Mouse (Mus musculus): ENCODE measurements around the gene Exosc8. TPM values are rescaled to one million over a fixed set of nuclear protein-coding genes. Genes with fewer than 3 reads are reported as not detected.
"Not testable (repeated sequence)": the region's sequence is repeated elsewhere in the genome, so short reads cannot be mapped to it uniquely, and the experiment has no call there.

The Exosc8 gene
- polyA plus RNA-seq, 1 experiment from 2014 or later, result 71.6 TPM

GRCm38 (mm10) chr3:54723741-54724500, 11.3 kb downstream of the Exosc8 start:
- no peak for DNase-seq (ENCODE audit: low spot score)
- no peak for ATAC-seq (ENCODE audit: low FRiP score)
- no peaks in the 10 kb centered on the region for H3K4me1 ChIP-seq (replicated peaks; ENCODE audit: control insufficient read depth, insufficient read depth, low read length)
- no peak overlapping the region for H3K27ac ChIP-seq
- 84% methylated on average over 10 of the region's 10 CpGs for WGBS
- no peaks in the 10 kb centered on the region for H3K9me3 ChIP-seq (ENCODE audit: control insufficient read depth, low read length)
- no peak overlapping the region for H3K9ac ChIP-seq
- H3K4me2 ChIP-seq (replicated peaks), result no peak overlapping the region
- no peak overlapping the region for H3K4me3 ChIP-seq (replicated peaks; ENCODE audit: low read length)
- H3K36me3 ChIP-seq (replicated peaks; ENCODE audit: control insufficient read depth, insufficient read depth), result peaks cover 83% of the 10 kb centered on the region
- H3K27me3 ChIP-seq (ENCODE audit: control insufficient read depth, insufficient read depth, low read length), result no peaks in the 10 kb centered on the region

GRCm38 (mm10) chr3:54718947-54719346, 16.2 kb downstream of the Exosc8 start:
- H3K9me3 ChIP-seq (ENCODE audit: control insufficient read depth, low read length), result no peaks in the 10 kb centered on the region
- H3K4me2 ChIP-seq (replicated peaks), result no peak overlapping the region
- H3K27me3 ChIP-seq (ENCODE audit: control insufficient read depth, insufficient read depth, low read length), result no peaks in the 10 kb centered on the region
- H3K4me3 ChIP-seq (replicated peaks; ENCODE audit: low read length), result no peak overlapping the region
- 42% methylated on average over 3 of the region's 3 CpGs for WGBS
- no peaks in the 10 kb centered on the region for H3K4me1 ChIP-seq (replicated peaks; ENCODE audit: control insufficient read depth, insufficient read depth, low read length)
- ATAC-seq (ENCODE audit: low FRiP score) (no peak), DNase-seq (ENCODE audit: low spot score) (no peak)
- no peak overlapping the region for H3K9ac ChIP-seq
- peaks cover 89% of the 10 kb centered on the region for H3K36me3 ChIP-seq (replicated peaks; ENCODE audit: control insufficient read depth, insufficient read depth)
- no peak overlapping the region for H3K27ac ChIP-seq

DNA sequence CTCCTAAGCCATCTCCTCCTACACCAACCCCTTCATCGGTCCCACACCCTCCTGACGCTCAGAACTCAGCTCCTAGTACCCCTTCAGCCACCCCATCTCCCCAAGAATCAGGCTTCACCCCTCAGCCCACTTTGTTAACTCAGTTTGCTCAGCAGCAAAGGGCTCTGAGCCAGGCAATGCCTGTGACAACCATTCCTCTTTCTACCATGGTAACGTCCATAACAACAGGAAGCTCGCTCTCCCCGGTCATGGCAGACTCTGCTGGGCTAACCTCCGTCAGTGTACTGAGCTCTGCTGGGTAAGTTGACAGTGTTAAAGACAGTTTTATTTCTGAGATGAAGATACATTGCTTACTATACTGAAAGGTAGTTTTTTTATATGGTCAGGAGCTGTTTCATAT, 17.8 kb downstream of the Exosc8 start:
- 65% methylated on average over 6 of the region's 6 CpGs for WGBS
- Histone ChIP-seq H3K9ac (no peak overlapping the region), H3K9me3 (ENCODE audit: control insufficient read depth, low read length) (no peaks in the 10 kb centered on the region), H3K36me3 (replicated peaks; ENCODE audit: control insufficient read depth, insufficient read depth) (peaks cover 81% of the 10 kb centered on the region), H3K27ac (no peak overlapping the region), H3K4me3 (replicated peaks; ENCODE audit: low read length) (no peak overlapping the region), H3K27me3 (ENCODE audit: control insufficient read depth, insufficient read depth, low read length) (no peaks in the 10 kb centered on the region), H3K4me1 (replicated peaks; ENCODE audit: control insufficient read depth, insufficient read depth, low read length) (no peaks in the 10 kb centered on the region), H3K4me2 (replicated peaks) (no peak overlapping the region)
- DNase-seq (ENCODE audit: low spot score), result peak; percentile 31
- ATAC-seq (ENCODE audit: low FRiP score), result no peak

DNA sequence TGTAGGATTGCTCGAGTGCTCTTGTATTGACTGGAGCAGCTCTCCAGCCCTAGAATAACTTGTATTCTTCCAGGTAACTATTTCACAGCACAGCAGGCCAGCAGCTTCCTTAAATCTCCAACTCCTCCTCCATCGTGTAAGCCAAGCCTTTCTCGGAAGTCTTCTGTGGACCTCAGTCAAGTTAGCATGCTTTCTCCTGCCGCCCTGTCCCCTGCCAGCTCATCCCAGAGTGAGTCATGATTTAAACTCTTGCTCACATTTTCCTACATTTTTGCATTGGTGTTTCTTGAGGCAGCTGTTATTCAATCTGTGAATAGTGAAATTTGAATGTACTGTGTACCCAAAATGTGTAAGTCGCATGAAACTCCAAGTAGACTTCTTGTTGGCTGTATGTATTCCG, 19.7 kb downstream of the Exosc8 start:
- Histone ChIP-seq H3K27ac (no peak overlapping the region), H3K4me1 (replicated peaks; ENCODE audit: control insufficient read depth, insufficient read depth, low read length) (no peaks in the 10 kb centered on the region), H3K4me3 (replicated peaks; ENCODE audit: low read length) (no peak overlapping the region), H3K36me3 (replicated peaks; ENCODE audit: control insufficient read depth, insufficient read depth) (peaks cover 81% of the 10 kb centered on the region), H3K9me3 (ENCODE audit: control insufficient read depth, low read length) (no peaks in the 10 kb centered on the region), H3K27me3 (ENCODE audit: control insufficient read depth, insufficient read depth, low read length) (no peaks in the 10 kb centered on the region), H3K9ac (no peak overlapping the region), H3K4me2 (replicated peaks) (no peak overlapping the region)
- WGBS, result 94% methylated on average over 6 of the region's 6 CpGs
- ATAC-seq (ENCODE audit: low FRiP score) (no peak), DNase-seq (ENCODE audit: low spot score) (no peak)

DNA sequence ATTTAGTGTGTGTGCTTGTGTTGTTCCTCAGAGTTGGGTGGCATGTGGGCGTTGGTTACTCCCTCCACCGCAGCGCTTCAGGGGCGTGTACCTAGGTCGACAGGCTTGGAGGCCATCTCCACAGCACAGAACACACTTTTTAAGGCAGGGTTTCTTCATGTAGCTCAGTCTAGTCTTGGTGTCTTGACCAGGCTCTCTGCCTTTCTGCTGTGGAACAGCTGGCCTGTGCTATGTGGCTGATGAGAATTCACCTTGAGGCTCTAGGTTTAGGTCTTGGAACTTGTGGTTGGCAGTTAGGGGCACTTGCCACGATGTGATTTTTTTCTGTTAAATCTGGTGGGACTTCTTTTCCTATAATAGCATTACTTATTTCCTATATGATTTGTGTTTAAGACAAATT, 20.9 kb downstream of the Exosc8 start, which contains the start of gene Gm21958:
Gm21958 (minus strand) TSS at position 101 of the 400 bp plus-strand sequence.
- Histone ChIP-seq H3K9ac (no peak within 1 kb of the TSS), H3K27ac (no peak within 1 kb of the TSS), H3K4me1 (replicated peaks; ENCODE audit: control insufficient read depth, insufficient read depth, low read length) (no peaks in the 10 kb centered on the region), H3K4me2 (replicated peaks) (no peak within 1 kb of the TSS), H3K27me3 (ENCODE audit: control insufficient read depth, insufficient read depth, low read length) (no peaks in the 10 kb centered on the region), H3K36me3 (replicated peaks; ENCODE audit: control insufficient read depth, insufficient read depth) (peaks cover 86% of the 10 kb centered on the region), H3K9me3 (ENCODE audit: control insufficient read depth, low read length) (no peaks in the 10 kb centered on the region), H3K4me3 (replicated peaks; ENCODE audit: low read length) (no peak within 1 kb of the TSS)
- 93% methylated on average over 6 of the region's 6 CpGs for WGBS
- ATAC-seq (ENCODE audit: low FRiP score), result no peak
- DNase-seq (ENCODE audit: low spot score), result no peak

- no peak overlapping the region for H3K27ac ChIP-seq
- H3K9me3 ChIP-seq (ENCODE audit: control insufficient read depth, low read length), result no peaks in the 10 kb centered on the region
- WGBS, result 87% methylated on average over 9 of the region's 9 CpGs
- no peaks in the 10 kb centered on the region for H3K27me3 ChIP-seq (ENCODE audit: control insufficient read depth, insufficient read depth, low read length)
- DNase-seq (ENCODE audit: low spot score) (no peak), ATAC-seq (ENCODE audit: low FRiP score) (no peak)
- no peak overlapping the region for H3K4me3 ChIP-seq (replicated peaks; ENCODE audit: low read length)
- H3K4me2 ChIP-seq (replicated peaks), result no peak overlapping the region
- H3K4me1 ChIP-seq (replicated peaks; ENCODE audit: control insufficient read depth, insufficient read depth, low read length), result no peaks in the 10 kb centered on the region
- H3K36me3 ChIP-seq (replicated peaks; ENCODE audit: control insufficient read depth, insufficient read depth), result peaks cover 86% of the 10 kb centered on the region
- H3K9ac ChIP-seq, result no peak overlapping the region
Measured at GRCm38 (mm10) chr3:54708972-54709371, 26.2 kb downstream of the Exosc8 start.

DNA sequence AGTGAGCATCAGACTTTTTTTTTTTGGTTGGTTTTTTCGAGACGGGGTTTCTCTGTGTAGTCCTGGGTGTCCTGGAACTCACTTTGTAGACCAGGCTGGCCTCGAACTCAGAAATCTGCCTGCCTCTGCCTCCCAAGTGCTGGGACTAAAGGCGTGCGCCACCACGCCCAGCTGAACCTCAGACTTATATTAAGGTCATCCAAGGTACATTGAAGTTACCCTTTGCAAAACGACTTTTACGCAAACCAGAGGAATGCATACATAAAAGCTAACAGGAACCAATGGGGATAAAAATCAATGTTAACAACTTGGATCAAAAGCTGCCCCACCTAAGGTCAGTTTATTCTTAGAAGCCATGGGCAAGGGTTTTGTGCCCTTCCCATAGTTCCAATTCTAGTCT, 31.1 kb downstream of the Exosc8 start:
- 93% methylated on average over 8 of the region's 8 CpGs for WGBS
- not testable (repeated sequence) for H3K27ac ChIP-seq; DNase-seq (ENCODE audit: low spot score); H3K9me3 ChIP-seq (ENCODE audit: control insufficient read depth, low read length); H3K4me1 ChIP-seq (replicated peaks; ENCODE audit: control insufficient read depth, insufficient read depth, low read length); H3K4me3 ChIP-seq (replicated peaks; ENCODE audit: low read length); H3K9ac ChIP-seq; H3K27me3 ChIP-seq (ENCODE audit: control insufficient read depth, insufficient read depth, low read length); H3K4me2 ChIP-seq (replicated peaks); ATAC-seq (ENCODE audit: low FRiP score)
- peaks cover 89% of the 10 kb centered on the region for H3K36me3 ChIP-seq (replicated peaks; ENCODE audit: control insufficient read depth, insufficient read depth)

- WGBS, result 92% methylated on average over 5 of the region's 5 CpGs
- no peaks in the 10 kb centered on the region for H3K9me3 ChIP-seq (ENCODE audit: control insufficient read depth, low read length)
- H3K36me3 ChIP-seq (replicated peaks; ENCODE audit: control insufficient read depth, insufficient read depth), result peaks cover 86% of the 10 kb centered on the region
- no peak overlapping the region for H3K4me2 ChIP-seq (replicated peaks)
- no peak overlapping the region for H3K4me3 ChIP-seq (replicated peaks; ENCODE audit: low read length)
- H3K4me1 ChIP-seq (replicated peaks; ENCODE audit: control insufficient read depth, insufficient read depth, low read length), result no peaks in the 10 kb centered on the region
- no peak overlapping the region for H3K9ac ChIP-seq
- no peaks in the 10 kb centered on the region for H3K27me3 ChIP-seq (ENCODE audit: control insufficient read depth, insufficient read depth, low read length)
- DNase-seq (ENCODE audit: low spot score) (no peak), ATAC-seq (ENCODE audit: low FRiP score) (no peak)
- no peak overlapping the region for H3K27ac ChIP-seq
Measured at GRCm38 (mm10) chr3:54699759-54700301, 35.4 kb downstream of the Exosc8 start.

GRCm38 (mm10) chr3:54693056-54693415, 42.2 kb downstream of the Exosc8 start:
- H3K36me3 ChIP-seq (replicated peaks; ENCODE audit: control insufficient read depth, insufficient read depth), result peaks cover 27% of the 10 kb centered on the region
- no peak for ATAC-seq (ENCODE audit: low FRiP score)
- peak overlapping the region; percentile 65 for H3K9ac ChIP-seq
- peak overlapping the region; percentile 78 for H3K27ac ChIP-seq
- H3K4me3 ChIP-seq (replicated peaks; ENCODE audit: low read length), result peak overlapping the region; percentile 71
- peak overlapping the region; percentile 63 for H3K4me2 ChIP-seq (replicated peaks)
- no peaks in the 10 kb centered on the region for H3K9me3 ChIP-seq (ENCODE audit: control insufficient read depth, low read length)
- DNase-seq (ENCODE audit: low spot score), result no peak
- under 1% methylated on average over 8 of the region's 8 CpGs for WGBS
- H3K27me3 ChIP-seq (ENCODE audit: control insufficient read depth, insufficient read depth, low read length), result no peaks in the 10 kb centered on the region
- no peaks in the 10 kb centered on the region for H3K4me1 ChIP-seq (replicated peaks; ENCODE audit: control insufficient read depth, insufficient read depth, low read length)

Measured in hindbrain, embryonic 14.5 days (tissue).